Mouse (Mus musculus): ENCODE results near the gene Yap1. TPM values are rescaled to one million over a fixed set of nuclear protein-coding genes. Genes with fewer than 3 reads are reported as not detected.

Gene Yap1
- 47.5 and 48.1 TPM in 2 replicates for polyA plus RNA-seq (2015; fragmentation: Nextera tagmentation; extraction: Ambion mirVana)

DNA sequence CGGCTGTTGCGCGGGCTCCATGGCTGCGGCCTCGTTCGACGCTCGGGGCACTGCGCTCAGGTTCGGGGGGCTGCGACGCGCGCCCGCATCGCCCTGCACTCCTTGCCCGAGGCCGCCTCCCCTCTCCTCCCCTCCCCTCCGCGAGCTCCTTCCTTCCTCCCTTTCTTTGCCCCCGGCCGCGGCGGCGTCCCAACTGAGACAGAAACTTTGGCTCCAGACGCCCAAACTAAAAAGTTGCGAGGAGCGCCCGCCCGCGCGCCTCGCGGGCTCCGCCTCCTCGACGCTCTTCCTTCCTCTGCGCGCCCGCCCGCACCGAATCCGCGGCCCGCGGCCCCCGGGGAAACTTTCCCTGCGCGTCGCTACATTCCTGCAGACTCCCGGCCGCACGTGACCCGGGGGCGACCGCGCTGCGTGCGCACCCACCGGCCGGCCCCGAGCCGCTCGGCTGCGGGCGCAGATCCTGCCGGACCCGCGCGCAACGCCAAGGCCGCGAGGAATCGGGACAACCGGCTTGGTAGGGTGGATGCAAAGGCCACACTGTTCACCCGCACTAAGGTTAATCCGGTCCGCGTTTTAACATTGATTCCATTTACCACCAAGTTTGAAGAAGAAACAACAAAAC lies at the start of gene Yap1:
Gene Yap1, minus strand, starts transcription at position 227 of the 622 bp plus-strand sequence.
- WGBS, result under 1% methylated on average over 71 of the region's 79 CpGs
- Histone ChIP-seq H3K9ac (peak within 1 kb of the TSS; percentile 98), H3K4me1 (peaks cover 28% of the 10 kb centered on the region), H3K36me3 (peaks cover 20% of the 10 kb centered on the region), H3K9me3 (no peaks in the 10 kb centered on the region), H3K4me3 (peak within 1 kb of the TSS; percentile 90), H3K27me3 (no peaks in the 10 kb centered on the region), H3K4me2 (replicated peaks) (peak within 1 kb of the TSS; percentile 74), H3K27ac (peak within 1 kb of the TSS; percentile 100)
- ATAC-seq (ENCODE audit: low FRiP score, low read depth), result peak; percentile 88

DNA sequence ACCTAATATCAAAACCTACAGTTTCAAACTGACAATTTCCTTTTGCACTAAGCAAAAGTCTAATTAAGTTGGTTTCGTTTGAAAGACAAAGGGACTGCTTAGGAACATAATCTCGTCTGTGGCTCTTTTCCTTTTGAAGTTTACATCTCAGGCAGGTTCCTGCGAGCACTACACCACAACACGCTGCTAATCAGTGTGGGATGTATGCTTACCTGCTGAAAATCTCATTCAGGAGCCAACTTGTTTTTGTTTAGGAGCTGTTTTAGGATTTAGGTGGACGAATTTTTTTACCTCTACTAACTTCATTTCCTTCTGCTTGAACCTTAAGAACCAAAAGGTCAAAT lies 38.6 kb upstream of the Yap1 start:
- H3K27ac ChIP-seq, result peak overlapping the region; percentile 73; the same call in 1 of the 2 replicates
- H3K9me3 ChIP-seq, result no peaks in the 10 kb centered on the region
- H3K27me3 ChIP-seq, result no peaks in the 10 kb centered on the region
- WGBS, result 13% methylated on average over 5 of the region's 5 CpGs
- H3K36me3 ChIP-seq, result no peaks in the 10 kb centered on the region
- peak overlapping the region; percentile 74 for H3K4me3 ChIP-seq
- peaks cover 14% of the 10 kb centered on the region for H3K4me1 ChIP-seq
- H3K4me2 ChIP-seq (replicated peaks), result peak overlapping the region; percentile 70
- H3K9ac ChIP-seq, result 0 out of 2 replicates have a peak overlapping the region, but pooled peaks have one; percentile 43
- ATAC-seq (ENCODE audit: low FRiP score, low read depth), result peak; percentile 22; the same call in 1 of the 2 replicates

DNA sequence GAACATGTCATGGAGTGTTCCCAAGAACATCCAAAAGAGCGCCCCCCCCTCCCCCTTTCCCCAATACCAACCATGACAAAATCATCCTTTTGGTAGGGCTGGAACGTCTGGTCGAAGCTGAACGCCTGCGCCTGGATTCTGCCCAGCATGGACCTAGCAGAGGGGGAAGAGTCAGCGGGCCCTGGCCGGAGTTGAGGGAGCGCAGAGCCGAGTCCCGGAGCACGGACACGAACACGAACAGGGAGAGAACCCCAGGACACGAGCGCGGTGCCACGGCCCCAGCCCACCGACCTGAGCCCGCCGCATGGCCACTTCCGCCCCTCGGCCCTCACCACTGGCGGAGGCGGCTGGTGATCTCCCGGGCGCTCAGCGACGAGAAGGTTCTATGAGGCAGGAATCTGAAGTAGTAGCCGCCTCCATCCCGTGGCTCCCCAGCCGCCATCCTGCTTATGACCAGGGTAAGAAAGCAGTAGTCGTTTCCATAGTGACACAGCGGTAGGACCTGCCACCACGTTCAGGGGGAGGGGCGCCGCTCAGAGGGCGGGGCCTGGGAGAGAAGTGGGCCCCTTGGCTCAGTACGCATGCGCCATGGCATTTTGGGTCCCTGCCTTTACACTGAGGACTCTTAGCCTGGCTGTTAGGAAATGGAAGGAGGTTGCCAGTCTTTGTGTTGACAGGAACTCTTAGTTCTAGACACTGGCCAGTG lies 38.1 kb upstream of the Yap1 start, which contains the start of gene Cfap300:
Gene Cfap300, minus strand, starts transcription at position 486 of the 706 bp plus-strand sequence.
- Histone ChIP-seq H3K27me3 (no peaks in the 10 kb centered on the region), H3K4me3 (peak within 1 kb of the TSS; percentile 74), H3K27ac (peak within 1 kb of the TSS; percentile 73; the same call in 1 of the 2 replicates), H3K9ac (peak within 1 kb of the TSS; percentile 77), H3K36me3 (no peaks in the 10 kb centered on the region), H3K4me2 (replicated peaks) (peak within 1 kb of the TSS; percentile 70), H3K9me3 (no peaks in the 10 kb centered on the region), H3K4me1 (peaks cover 14% of the 10 kb centered on the region)
- under 1% methylated on average over 39 of the region's 39 CpGs for WGBS
- ATAC-seq (ENCODE audit: low FRiP score, low read depth), result peak; percentile 98

DNA sequence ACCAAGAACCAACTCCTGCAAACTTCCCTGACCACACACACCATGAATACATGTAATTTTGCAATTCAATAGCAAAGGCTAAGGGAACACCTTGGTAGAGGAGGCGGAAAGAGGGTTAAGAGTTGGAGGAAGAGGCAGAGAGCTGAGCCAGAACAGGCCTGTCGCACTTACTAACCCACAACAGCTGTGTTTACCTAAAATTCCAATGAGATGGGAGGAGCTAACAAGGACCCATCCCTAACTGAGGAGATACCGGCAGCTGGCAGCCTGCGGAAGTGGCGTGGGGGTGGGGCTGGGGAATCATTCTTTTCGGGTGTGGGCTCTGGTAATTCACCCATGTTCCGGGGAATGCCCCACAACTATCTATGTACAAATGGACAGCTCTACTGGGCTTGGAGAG lies 31.1 kb upstream of the Yap1 start:
- Histone ChIP-seq H3K9ac (no peak overlapping the region), H3K9me3 (no peaks in the 10 kb centered on the region), H3K36me3 (no peaks in the 10 kb centered on the region; the same call in 1 of the 2 replicates), H3K27me3 (no peaks in the 10 kb centered on the region), H3K27ac (no peak overlapping the region), H3K4me2 (replicated peaks) (peak overlapping the region; percentile 28; the same call in 1 of the 2 replicates), H3K4me3 (no peak overlapping the region), H3K4me1 (peaks cover 5% of the 10 kb centered on the region; the same call in 1 of the 2 replicates)
- peak; percentile 62; the same call in 1 of the 2 replicates for ATAC-seq (ENCODE audit: low FRiP score, low read depth)
- 17% methylated on average over 7 of the region's 7 CpGs for WGBS

DNA sequence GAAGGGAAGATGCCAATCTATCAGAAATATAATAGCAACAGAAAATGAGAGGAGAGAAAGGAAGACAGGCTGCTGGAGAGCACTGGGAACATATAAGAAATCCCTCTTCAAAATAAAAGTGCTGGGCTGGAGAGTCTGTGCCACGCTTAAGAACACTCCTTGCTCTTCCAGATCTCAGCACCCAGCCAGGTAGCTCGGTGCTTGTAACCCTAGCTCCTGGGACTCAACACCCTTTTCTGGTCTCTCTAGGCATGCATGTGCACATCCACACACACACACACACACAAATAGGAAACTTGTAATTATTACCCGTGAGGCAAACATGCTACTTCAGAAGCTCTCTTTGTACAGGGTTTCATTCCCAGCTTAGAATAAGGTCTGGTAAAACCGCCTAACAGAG lies 30.7 kb upstream of the Yap1 start:
- Histone ChIP-seq H3K4me1 (peaks cover 5% of the 10 kb centered on the region; the same call in 1 of the 2 replicates), H3K4me3 (no peak overlapping the region), H3K27me3 (no peaks in the 10 kb centered on the region), H3K4me2 (replicated peaks) (no peak overlapping the region), H3K9ac (no peak overlapping the region), H3K27ac (no peak overlapping the region), H3K9me3 (no peaks in the 10 kb centered on the region), H3K36me3 (no peaks in the 10 kb centered on the region; the same call in 1 of the 2 replicates)
- ATAC-seq (ENCODE audit: low FRiP score, low read depth), result no peak
- WGBS, result 27% methylated on average over 4 of the region's 4 CpGs

DNA sequence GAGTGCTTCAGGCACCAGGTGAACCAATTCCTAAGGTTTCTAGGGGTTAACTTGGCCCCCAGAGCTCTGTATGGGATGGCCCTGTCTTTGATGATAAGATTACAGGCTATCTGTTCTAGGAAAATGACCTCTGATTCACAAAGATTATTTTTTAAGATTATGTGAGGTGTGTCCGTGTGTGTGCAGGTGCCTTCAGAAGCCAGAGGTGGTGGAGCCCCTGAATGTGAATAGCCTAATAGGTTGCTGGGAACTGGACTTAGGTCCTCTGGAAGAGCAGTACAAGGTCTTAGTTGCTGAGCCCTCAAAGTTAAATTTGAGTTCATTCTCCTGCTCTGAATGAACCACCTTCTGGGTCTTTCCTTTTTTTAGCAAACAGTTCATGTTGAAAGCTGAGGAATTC lies 29.7 kb upstream of the Yap1 start:
- Histone ChIP-seq H3K27ac (no peak overlapping the region), H3K9me3 (no peaks in the 10 kb centered on the region), H3K36me3 (no peaks in the 10 kb centered on the region; the same call in 1 of the 2 replicates), H3K27me3 (no peaks in the 10 kb centered on the region), H3K9ac (no peak overlapping the region), H3K4me2 (replicated peaks) (no peak overlapping the region), H3K4me3 (no peak overlapping the region), H3K4me1 (peaks cover 5% of the 10 kb centered on the region; the same call in 1 of the 2 replicates)
- WGBS, result 55% methylated on average over 1 of the region's 1 CpGs
- ATAC-seq (ENCODE audit: low FRiP score, low read depth), result no peak

DNA sequence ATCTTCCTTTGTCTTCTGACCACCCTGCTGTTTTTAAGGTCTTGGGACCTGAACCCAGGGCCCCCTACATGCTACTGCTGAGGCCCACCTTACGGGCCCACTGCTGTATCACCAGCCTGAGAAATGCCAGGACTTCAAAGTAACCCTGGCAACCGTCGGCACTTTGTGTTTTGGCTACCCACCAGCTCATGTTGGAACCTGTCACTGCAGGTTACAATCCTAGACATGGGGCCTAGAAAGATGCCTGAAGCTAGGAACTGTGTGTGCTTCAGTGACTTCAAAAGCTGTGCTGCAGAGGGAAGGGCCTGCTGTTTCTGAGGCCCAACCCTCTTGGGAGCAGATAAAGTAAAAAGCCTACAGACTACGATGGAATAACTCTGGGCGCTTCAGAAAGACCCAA lies 28.5 kb upstream of the Yap1 start:
- H3K4me2 ChIP-seq (replicated peaks), result no peak overlapping the region
- peak; percentile 32; the same call in 1 of the 2 replicates for ATAC-seq (ENCODE audit: low FRiP score, low read depth)
- H3K27me3 ChIP-seq, result no peaks in the 10 kb centered on the region
- H3K4me1 ChIP-seq, result peaks cover 5% of the 10 kb centered on the region; the same call in 1 of the 2 replicates
- no peak overlapping the region for H3K9ac ChIP-seq
- H3K9me3 ChIP-seq, result no peaks in the 10 kb centered on the region
- no peak overlapping the region for H3K27ac ChIP-seq
- 75% methylated on average over 5 of the region's 5 CpGs for WGBS
- no peak overlapping the region for H3K4me3 ChIP-seq
- no peaks in the 10 kb centered on the region; the same call in 1 of the 2 replicates for H3K36me3 ChIP-seq

DNA sequence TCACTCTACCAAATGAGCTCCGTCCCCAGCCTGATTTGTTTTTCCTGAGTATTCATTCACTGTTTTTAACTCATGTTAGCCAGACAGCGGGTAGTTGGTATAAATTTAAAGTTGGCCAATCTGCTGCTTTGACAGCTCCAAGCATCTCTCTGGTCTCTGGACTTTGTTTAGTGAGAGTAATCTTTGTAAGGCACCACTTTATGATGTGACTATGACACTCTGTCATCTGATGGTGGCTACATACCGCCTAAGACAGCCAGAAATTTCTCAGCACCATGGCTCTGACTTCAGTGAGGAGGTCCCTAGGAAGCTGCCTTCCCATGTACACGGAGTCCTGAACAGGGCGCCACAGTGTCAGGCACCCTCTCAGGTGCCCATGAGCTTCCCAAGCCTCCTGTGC lies 14.2 kb upstream of the Yap1 start:
- no peaks in the 10 kb centered on the region for H3K9me3 ChIP-seq
- no peak overlapping the region for H3K4me3 ChIP-seq
- H3K27ac ChIP-seq, result no peak overlapping the region
- no peaks in the 10 kb centered on the region for H3K4me1 ChIP-seq
- H3K27me3 ChIP-seq, result no peaks in the 10 kb centered on the region
- WGBS, result 85% methylated on average over 5 of the region's 5 CpGs
- H3K4me2 ChIP-seq (replicated peaks), result no peak overlapping the region
- H3K36me3 ChIP-seq, result no peaks in the 10 kb centered on the region
- H3K9ac ChIP-seq, result no peak overlapping the region
- no peak for ATAC-seq (ENCODE audit: low FRiP score, low read depth)

DNA sequence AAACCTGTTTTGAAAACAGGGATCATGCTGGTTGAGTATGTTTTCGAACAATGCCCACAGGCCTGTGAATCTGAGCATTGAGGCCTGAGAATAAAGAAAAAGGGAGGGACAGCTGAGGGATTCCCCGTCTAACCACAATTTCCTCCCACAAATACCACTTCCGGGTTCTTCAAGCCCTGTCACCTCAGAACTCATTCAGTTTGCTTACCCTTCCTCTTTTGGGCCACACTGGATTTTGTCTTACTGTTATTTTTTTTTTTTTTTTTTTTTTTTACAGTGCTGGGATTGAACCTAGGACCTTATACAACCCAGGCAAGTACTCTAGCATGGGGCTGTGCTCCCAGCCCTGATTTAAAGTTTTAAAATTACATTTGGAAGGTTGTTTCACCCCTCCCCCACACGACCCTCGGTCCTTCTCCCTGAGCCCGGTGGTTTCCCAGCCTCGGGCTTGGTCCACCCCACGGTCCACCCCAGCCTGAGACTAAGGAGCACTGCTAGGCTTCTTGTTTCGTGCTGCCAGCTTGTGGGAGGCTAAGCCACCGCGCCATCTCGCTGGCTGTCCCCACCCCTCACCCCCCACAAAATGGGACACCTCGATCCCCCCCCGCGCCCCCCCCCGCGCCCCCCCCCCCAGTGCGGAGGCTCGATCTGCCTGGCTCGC lies 13.0 kb upstream of the Yap1 start:
- Histone ChIP-seq H3K4me3 (no peak overlapping the region), H3K27me3 (no peaks in the 10 kb centered on the region), H3K9me3 (no peaks in the 10 kb centered on the region), H3K36me3 (no peaks in the 10 kb centered on the region), H3K4me2 (replicated peaks) (no peak overlapping the region), H3K4me1 (no peaks in the 10 kb centered on the region), H3K9ac (no peak overlapping the region), H3K27ac (no peak overlapping the region)
- ATAC-seq (ENCODE audit: low FRiP score, low read depth), result peak; percentile 32; the same call in 1 of the 2 replicates
- WGBS, result 54% methylated on average over 16 of the region's 20 CpGs

DNA sequence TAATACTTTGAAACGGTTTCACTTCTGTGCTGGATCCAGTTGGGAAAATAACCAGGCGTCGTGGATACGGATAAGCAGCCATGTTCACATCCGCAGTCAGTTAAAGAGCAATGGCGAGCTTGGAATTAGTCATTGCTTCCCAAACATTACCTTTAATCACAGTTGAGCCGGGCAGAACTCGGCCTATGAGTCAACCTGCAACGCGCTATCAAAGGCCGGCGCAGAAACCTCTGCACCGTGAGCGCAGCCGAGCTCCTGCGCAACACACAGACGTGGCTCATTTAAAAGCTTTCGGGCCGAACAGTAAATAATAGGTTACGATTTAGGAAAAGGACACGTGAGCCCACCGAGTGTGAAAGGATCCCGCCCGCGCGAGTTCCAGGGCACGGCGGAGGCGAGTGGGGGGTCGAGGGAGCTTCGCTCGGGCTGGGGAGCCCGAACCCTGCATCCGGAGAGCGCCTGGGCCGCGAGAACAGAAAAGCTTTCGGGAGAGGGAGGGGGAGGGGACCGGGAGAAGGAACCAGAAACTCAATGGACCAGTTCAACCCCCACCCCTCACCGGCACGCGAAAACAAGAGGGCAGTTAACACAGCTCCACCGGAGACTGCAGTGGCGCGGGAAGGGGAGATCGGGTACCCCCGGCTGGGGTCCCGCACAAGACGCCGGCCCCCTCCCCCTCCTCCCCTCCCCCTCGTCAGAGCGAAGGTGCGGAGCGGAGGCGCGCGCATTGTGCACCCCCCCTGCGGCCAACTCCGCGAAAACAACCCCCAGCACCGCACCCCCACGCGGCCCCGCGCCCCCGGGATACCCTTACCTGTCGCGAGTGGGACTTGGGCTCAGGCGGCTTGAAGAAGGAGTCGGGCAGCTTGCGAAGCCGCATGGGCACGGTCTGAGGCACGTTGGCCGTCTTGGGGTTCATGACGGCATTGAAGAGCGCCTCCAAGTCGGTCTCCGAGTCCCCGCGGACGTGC lies 810 bp downstream of the Yap1 start:
- Histone ChIP-seq H3K9ac (peak overlapping the region; percentile 98), H3K4me1 (peaks cover 37% of the 10 kb centered on the region), H3K27ac (peak overlapping the region; percentile 100), H3K4me2 (replicated peaks) (peak overlapping the region; percentile 74), H3K9me3 (no peaks in the 10 kb centered on the region), H3K4me3 (peak overlapping the region; percentile 90), H3K27me3 (no peaks in the 10 kb centered on the region), H3K36me3 (peaks cover 29% of the 10 kb centered on the region)
- under 1% methylated on average over 66 of the region's 82 CpGs for WGBS
- peak; percentile 49 for ATAC-seq (ENCODE audit: low FRiP score, low read depth)

DNA sequence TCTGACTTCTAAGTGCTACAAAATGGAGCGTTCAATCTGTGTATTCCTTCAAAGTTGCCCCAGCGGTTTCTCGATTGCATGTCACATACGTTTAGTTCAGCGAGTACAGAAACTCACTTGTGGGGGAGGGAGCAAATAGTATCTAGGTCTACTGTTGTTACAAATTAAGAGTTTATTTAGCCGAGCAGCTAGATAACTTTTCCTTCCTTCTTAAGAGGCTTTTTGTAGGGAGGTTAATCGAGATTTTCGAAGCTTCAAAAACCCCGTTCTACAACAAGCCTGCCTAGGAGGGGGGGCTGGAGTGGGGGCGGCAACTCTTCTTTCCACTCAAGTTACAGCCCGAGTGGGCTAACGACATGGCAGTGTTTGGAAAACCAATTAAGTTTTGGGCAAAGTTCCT lies 1.6 kb downstream of the Yap1 start:
- Histone ChIP-seq H3K27ac (peak overlapping the region; percentile 100), H3K4me3 (peak overlapping the region; percentile 90)
- WGBS, result under 1% methylated on average over 12 of the region's 12 CpGs

More for the DNA sequence above, 1.6 kb downstream of the Yap1 start:
- no peak for ATAC-seq (ENCODE audit: low FRiP score, low read depth)
- H3K4me2 ChIP-seq (replicated peaks), result peak overlapping the region; percentile 74
- H3K9ac ChIP-seq, result peak overlapping the region; percentile 98
- H3K36me3 ChIP-seq, result peaks cover 37% of the 10 kb centered on the region
- H3K4me1 ChIP-seq, result peaks cover 43% of the 10 kb centered on the region
- H3K27me3 ChIP-seq, result no peaks in the 10 kb centered on the region
- no peaks in the 10 kb centered on the region for H3K9me3 ChIP-seq
